Mouse (Mus musculus) intestine, embryonic 15.5 days (tissue): ENCODE results near the gene Gbx1. TPM values are rescaled to one million over a fixed set of nuclear protein-coding genes. Genes with fewer than 3 reads are reported as not detected.

Experiments
- ATAC-seq: fragments of 200-750 bp; cut with Nextera tagmentation; 2 replicates; pipeline ENCODE4 v1.8.0; 2017; ENCODE audit warnings: moderate TSS enrichment, moderate library complexity
- H3K27ac ChIP-seq: fragments of 300-500 bp; sonication (generic); 2 replicates; pipeline ENCODE4 v1.5.1; 2015; ENCODE audit warnings: mild to moderate bottlenecking, inconsistent platforms
- H3K27me3 ChIP-seq: fragments of 300-500 bp; sonication (generic); replicated peaks from 2 replicates; pipeline ENCODE4 v1.6.1; 2015; ENCODE audit warnings: inconsistent platforms
- H3K36me3 ChIP-seq: fragments of 300-500 bp; sonication (generic); 2 replicates; pipeline ENCODE4 v1.6.1; 2015; ENCODE audit warnings: inconsistent platforms
- H3K4me1 ChIP-seq: fragments of 300-500 bp; sonication (generic); replicated peaks from 2 replicates; pipeline ENCODE4 v1.6.1; 2015; ENCODE audit warnings: inconsistent platforms
- H3K4me2 ChIP-seq: fragments of 300-500 bp; sonication (generic); replicated peaks from 2 replicates; pipeline ENCODE4 v1.6.1; 2015; ENCODE audit warnings: mild to moderate bottlenecking, inconsistent platforms
- H3K4me3 ChIP-seq: fragments of 300-500 bp; sonication (generic); replicated peaks from 2 replicates; pipeline ENCODE4 v1.5.1; 2015; ENCODE audit warnings: inconsistent platforms
- H3K9ac ChIP-seq: fragments of 300-500 bp; sonication (generic); 2 replicates; pipeline ENCODE4 v1.6.1; 2015; ENCODE audit warnings: inconsistent platforms
- H3K9me3 ChIP-seq: fragments of 300-500 bp; sonication (generic); 2 replicates; pipeline ENCODE4 v1.6.1; 2016; ENCODE audit warnings: inconsistent platforms
- WGBS: fragments of 180-500 bp; shearing (Covaris S2); methylation state at CpG from one replicate; pipeline ENCODE4 v1.1.7; 2015; 5-methylcytosine and 5-hydroxymethylcytosine counted together
- polyA plus RNA-seq: library from polyadenylated mRNA; unstranded; fragments of >200 nt; fragmentation: Nextera tagmentation; extraction: Ambion mirVana; gene quantifications from 2 replicates; pipeline ENCODE4 v1.2.1, GENCODE M21; 2015

The Gbx1 gene
- polyA plus RNA-seq, 1 experiment from 2014 or later = 0.06 TPM

DNA sequence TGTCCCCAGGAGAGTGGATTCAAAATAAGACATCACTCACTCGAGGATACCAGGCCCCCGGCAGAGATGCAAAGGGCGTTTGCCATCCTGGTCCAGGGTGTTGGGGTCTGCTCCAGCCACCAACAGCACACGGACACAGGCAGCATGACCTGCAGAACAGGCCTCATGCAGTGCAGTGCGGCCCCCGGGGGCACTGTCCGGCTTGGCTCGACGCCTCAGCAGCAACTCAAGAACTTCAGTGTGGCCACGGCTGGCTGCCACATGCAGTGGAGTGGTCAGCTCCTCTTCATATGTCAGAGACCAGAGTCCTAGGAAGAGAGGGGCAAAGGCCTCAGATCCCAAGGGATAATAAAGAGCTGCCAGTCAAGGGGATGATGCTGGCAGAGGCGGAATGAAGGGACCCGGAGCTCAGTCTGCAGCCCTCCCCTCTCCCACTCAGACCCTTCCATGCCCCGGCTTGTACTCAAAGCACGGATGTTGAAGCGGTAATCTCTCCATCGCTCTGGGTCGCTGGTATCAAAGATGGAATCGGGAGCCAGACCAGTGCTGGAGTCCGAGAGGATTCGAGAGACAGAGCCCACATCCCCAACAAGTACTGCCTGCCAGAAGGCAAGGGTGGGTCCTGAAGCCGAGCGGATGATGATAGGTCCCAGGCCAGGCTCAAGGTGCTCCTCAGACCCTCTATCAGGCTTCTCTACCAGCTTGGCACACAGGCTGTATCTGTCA, 12.7 kb upstream of the Gbx1 start:
- H3K36me3 ChIP-seq = no peaks in the 10 kb centered on the region
- no peak for ATAC-seq
- H3K27ac ChIP-seq = no peak overlapping the region
- 85% methylated on average over 22 of the region's 22 CpGs for WGBS
- no peak overlapping the region for H3K4me3 ChIP-seq
- H3K9me3 ChIP-seq = no peaks in the 10 kb centered on the region
- peaks cover 2% of the 10 kb centered on the region for H3K27me3 ChIP-seq
- peaks cover 14% of the 10 kb centered on the region for H3K4me1 ChIP-seq
- H3K9ac ChIP-seq = no peak overlapping the region
- H3K4me2 ChIP-seq = no peak overlapping the region

DNA sequence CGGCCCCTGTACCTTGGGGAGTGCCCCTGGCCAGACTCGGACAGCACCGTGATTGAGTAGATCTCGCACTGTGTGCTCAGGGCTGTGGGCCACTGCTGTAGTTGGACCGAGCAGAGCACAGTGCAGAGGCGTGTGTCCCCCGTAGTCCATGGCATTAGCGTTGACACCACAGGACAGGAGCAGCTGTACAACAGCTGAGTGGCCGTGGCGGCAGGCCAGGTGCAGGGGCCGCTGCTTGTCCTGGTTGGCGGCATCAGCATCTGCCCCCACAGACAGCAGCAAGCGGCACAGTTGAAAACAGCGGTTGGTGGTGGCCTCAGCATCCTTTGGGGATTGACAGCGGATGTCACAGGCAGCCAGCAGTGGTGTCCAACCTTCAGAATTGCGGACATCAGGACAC, 10.6 kb upstream of the Gbx1 start:
- Histone ChIP-seq H3K4me1 (peaks cover 14% of the 10 kb centered on the region), H3K27ac (no peak overlapping the region), H3K36me3 (no peaks in the 10 kb centered on the region), H3K4me3 (no peak overlapping the region), H3K4me2 (no peak overlapping the region), H3K9ac (no peak overlapping the region), H3K27me3 (peaks cover 6% of the 10 kb centered on the region), H3K9me3 (no peaks in the 10 kb centered on the region)
- ATAC-seq = no peak
- 69% methylated on average over 16 of the region's 16 CpGs for WGBS

DNA sequence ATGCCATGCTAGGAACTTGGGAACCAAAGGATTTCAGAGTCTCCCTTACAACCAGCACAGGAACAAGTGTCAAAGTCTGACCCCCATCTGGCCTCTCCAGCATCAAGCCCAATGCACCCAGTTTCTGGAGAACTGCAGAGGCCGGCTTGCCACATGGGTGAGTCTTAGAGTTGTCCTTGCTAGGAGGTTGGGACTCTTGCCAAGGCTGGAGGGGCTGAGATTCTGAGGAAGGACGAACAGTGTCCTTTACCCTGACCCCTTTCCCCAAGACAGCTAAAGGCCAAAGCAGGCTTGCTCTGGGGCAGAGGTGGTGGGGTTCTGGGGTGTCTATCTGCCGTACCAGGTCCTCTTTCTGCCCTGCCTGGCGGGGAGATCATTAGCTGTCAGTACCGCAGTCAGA, 9.5 kb upstream of the Gbx1 start:
- Histone ChIP-seq H3K27me3 (peaks cover 8% of the 10 kb centered on the region), H3K4me3 (no peak overlapping the region), H3K4me1 (peaks cover 13% of the 10 kb centered on the region), H3K9ac (no peak overlapping the region), H3K27ac (no peak overlapping the region), H3K36me3 (no peaks in the 10 kb centered on the region), H3K4me2 (no peak overlapping the region), H3K9me3 (no peaks in the 10 kb centered on the region)
- ATAC-seq = no peak
- WGBS = 82% methylated on average over 5 of the region's 5 CpGs

DNA sequence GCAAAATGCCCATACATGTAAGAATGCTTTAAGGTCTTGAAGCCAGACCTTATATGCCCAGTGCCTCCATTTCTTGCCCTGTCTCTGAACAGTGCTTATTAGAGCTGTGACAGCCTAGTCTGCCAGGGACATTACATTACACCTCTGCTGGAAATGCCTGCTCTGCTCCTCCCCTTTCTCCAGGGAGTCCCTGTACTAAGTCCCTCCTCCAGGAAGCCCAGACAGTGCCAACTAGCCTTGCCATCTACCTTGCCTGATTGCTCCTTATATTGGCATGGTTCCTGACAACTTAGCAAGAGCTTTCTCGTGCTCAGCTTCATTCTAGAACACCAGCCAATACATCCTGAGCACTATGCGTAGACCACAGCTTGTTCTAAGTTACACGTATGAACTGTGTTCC, 8.7 kb upstream of the Gbx1 start:
- ATAC-seq = no peak
- H3K27me3 ChIP-seq = peaks cover 13% of the 10 kb centered on the region
- H3K4me3 ChIP-seq = no peak overlapping the region
- no peaks in the 10 kb centered on the region for H3K36me3 ChIP-seq
- H3K27ac ChIP-seq = no peak overlapping the region
- no peaks in the 10 kb centered on the region for H3K9me3 ChIP-seq
- H3K4me1 ChIP-seq = peaks cover 5% of the 10 kb centered on the region
- H3K4me2 ChIP-seq = no peak overlapping the region
- H3K9ac ChIP-seq = no peak overlapping the region
- WGBS = 83% methylated on average over 3 of the region's 3 CpGs

DNA sequence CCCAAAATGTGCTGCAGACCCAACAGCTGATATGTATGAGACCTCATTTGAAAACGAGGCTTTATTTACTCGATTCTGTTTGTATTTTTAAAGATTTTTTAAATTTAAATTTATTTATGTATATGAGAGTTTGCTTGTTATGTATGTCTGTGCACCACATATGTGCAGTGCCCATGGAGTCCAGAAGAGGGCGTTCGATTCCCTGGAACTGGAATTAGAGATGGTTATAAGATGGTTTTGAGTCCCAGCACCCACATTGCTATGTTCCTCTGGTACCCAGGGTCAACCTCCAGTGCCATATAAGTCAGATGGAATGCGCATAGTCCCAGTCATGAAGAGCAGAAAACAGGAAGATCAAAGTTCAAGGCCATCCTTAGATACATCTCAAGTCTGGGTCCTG, 7.3 kb upstream of the Gbx1 start:
- no peak overlapping the region for H3K4me3 ChIP-seq
- ATAC-seq = no peak
- no peaks in the 10 kb centered on the region for H3K9me3 ChIP-seq
- no peaks in the 10 kb centered on the region for H3K4me1 ChIP-seq
- H3K9ac ChIP-seq = no peak overlapping the region
- no peaks in the 10 kb centered on the region for H3K36me3 ChIP-seq
- peaks cover 25% of the 10 kb centered on the region for H3K27me3 ChIP-seq
- H3K27ac ChIP-seq = no peak overlapping the region
- no peak overlapping the region for H3K4me2 ChIP-seq
- WGBS = 51% methylated on average over 5 of the region's 5 CpGs

DNA sequence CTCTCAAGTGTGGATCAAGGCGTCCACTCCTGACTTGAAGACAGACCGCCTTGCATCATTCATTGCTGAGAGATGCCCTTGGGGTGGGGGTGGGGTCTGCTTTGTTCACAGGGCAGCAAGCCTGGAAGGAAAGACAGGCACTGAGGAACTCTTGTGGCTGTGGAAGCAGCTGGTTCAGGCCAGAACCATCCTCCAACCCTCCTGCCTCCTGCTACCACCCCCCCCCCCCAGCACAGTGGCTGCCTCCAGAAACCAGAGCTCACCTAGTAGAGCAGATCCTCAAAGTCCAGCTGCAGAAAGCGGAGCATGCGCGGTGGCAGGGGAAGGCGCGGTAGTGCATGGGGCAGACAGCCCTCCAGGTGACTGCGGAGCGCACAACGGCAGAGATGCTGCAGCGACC, 6.4 kb upstream of the Gbx1 start:
- H3K27me3 ChIP-seq = peaks cover 34% of the 10 kb centered on the region

DNA sequence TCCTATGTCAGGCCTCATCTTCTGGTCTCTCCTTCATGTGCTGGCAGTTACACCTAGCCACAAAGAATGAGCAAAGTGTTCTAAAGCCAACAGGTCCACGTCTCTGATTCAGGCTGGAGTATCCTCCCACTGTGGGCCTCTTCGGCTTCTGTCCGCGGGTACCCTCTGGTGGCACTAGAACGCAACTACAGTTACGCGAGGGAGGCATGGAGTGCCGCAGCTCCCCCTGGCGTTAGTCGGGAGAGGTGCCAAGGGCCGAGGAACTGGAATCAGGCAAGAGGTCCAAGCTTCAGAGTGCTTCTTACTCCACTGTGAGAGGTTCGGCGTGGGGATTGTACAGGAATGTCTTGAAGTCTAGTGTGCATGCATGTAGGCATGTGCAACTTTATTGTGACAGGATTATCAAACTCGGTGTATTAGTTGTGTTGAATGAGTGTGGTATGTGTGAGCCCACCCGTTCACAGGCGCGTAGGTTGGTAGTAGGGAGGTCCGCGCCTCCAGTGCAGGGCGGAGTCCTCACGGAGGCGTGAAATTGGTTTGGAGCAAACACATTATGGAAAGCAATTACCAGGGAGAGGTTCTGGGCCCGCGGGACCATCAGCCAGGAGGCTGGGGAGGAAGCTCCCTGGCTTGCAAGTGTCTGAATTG, 3.2 kb upstream of the Gbx1 start:
- Histone ChIP-seq H3K36me3 (no peaks in the 10 kb centered on the region), H3K4me2 (no peak overlapping the region), H3K9ac (no peak overlapping the region), H3K27ac (no peak overlapping the region), H3K27me3 (peaks cover 63% of the 10 kb centered on the region), H3K4me1 (peaks cover 14% of the 10 kb centered on the region), H3K4me3 (no peak overlapping the region), H3K9me3 (no peaks in the 10 kb centered on the region)
- 17% methylated on average over 24 of the region's 24 CpGs for WGBS
- peak; percentile 78 for ATAC-seq

More for the DNA sequence above, 6.4 kb upstream of the Gbx1 start:
- Histone ChIP-seq H3K4me1 (no peaks in the 10 kb centered on the region), H3K4me2 (no peak overlapping the region), H3K9ac (no peak overlapping the region), H3K4me3 (no peak overlapping the region), H3K27ac (no peak overlapping the region), H3K9me3 (no peaks in the 10 kb centered on the region), H3K36me3 (no peaks in the 10 kb centered on the region)
- 54% methylated on average over 11 of the region's 11 CpGs for WGBS
- ATAC-seq = no peak

DNA sequence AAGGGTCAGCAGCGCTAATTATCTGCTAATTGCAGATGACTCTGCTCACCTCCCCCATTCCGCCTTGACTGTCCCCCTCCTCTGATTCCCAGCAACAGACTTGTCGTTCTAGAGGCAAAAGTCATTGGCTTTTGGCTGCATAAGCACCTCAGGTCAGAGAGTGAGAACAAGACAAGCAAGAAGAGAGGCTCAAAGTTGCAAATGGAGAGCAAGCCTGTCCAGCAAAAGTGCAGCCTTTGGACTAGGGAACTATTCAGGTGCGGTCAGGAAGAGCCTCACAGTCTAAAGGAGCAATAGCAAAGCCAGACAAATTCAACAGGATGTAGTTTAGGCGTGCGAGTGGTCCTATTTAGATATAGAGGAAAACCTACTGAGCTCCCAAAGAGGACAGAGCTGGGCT, 778 bp upstream of the Gbx1 start:
- no peaks in the 10 kb centered on the region for H3K36me3 ChIP-seq
- H3K4me2 ChIP-seq = no peak overlapping the region
- no peak overlapping the region for H3K9ac ChIP-seq
- no peak for ATAC-seq
- no peaks in the 10 kb centered on the region for H3K9me3 ChIP-seq
- H3K27me3 ChIP-seq = peaks cover 82% of the 10 kb centered on the region
- 19% methylated on average over 6 of the region's 6 CpGs for WGBS
- H3K4me3 ChIP-seq = no peak overlapping the region
- H3K27ac ChIP-seq = no peak overlapping the region
- H3K4me1 ChIP-seq = peaks cover 14% of the 10 kb centered on the region

DNA sequence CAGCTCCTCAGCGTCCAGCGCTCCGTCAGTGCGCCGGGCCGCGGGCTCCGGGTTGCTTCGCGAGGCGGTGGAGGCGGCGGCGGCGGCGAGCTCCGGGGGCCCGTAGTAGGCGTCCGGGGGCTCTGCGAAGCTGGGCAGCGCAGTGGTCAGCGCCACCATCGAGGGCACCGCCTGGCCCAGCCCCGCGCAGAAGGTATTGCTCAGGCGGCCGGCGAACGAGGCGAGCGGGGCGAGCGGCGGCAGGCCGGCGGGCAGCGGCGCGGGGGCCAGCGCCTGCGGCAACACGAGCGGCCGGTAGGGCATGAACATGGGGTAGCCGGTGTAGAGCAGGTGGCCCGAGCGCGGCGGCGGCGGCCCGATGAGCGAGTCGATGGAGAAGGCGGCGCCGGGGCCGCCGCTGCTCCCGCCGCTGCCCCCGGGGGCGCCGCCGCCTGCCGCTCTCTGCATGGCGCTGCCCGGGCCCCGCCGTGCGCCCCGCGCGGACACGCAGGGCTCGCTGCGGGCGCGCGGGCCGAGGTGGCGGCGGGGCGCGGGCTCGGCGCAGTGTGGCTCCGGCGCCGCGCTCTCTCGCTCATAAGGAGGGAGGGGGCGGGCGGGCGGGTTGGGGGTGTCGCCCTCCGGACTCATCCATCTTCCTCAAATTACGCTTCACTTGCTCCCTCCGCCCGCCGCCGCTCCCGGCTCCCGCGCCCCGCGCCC, 663 bp downstream of the Gbx1 start:
- Histone ChIP-seq H3K27me3 (peaks cover 92% of the 10 kb centered on the region), H3K27ac (no peak overlapping the region), H3K36me3 (no peaks in the 10 kb centered on the region), H3K9ac (peak overlapping the region; percentile 5; the same call in 1 of the 2 replicates), H3K4me1 (peaks cover 14% of the 10 kb centered on the region), H3K4me3 (peak overlapping the region; percentile 38), H3K4me2 (peak overlapping the region; percentile 88), H3K9me3 (no peaks in the 10 kb centered on the region)
- ATAC-seq = 0 out of 2 replicates have a peak, but pooled peaks have one; percentile 37
- under 1% methylated on average over 64 of the region's 109 CpGs for WGBS

DNA sequence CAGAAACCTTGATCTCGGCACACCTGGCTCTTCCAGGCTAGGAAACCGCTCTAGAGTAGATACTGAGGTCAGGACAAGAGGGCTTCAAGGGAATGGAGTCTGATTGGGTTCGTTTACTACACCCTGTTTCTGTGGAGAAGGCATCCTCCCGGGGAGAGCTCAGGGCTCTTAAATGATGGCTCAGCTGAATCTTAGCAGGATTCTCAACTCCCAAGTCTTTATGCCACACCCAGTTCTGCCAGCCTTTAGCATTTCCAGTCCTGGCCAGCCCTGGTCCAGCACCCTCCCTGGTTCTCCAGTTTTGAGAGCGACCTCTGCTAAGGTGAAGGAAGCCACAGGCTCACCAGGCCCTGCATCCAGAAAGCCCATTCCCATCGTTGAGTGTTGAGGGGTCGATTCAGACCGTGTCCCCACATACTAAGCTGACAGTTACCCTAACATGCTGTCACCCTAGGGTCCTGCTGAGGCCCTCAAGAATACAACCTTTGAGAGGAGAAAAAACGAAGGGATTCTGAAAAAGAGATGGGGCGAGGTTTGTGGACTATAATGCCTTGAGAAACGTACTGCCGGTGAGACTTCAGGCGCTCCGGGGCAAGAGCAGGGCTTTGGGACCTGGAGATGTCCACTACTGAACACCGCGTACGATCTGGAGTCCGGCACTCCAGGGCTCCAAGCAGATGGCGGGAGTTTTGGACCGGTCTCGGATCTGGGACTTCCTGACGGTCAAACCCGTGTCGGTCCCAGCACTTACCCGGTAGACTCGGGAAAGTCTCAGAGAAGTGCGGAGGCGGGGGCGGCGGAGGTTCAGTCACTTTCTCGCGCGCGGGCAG, 1.4 kb downstream of the Gbx1 start:
- Histone ChIP-seq H3K4me2 (peak overlapping the region; percentile 88), H3K9me3 (no peaks in the 10 kb centered on the region), H3K4me1 (peaks cover 14% of the 10 kb centered on the region), H3K27me3 (peaks cover 88% of the 10 kb centered on the region), H3K9ac (no peak overlapping the region), H3K36me3 (no peaks in the 10 kb centered on the region), H3K27ac (no peak overlapping the region), H3K4me3 (peak overlapping the region; percentile 38)
- WGBS = 4% methylated on average over 34 of the region's 34 CpGs
- no peak for ATAC-seq

DNA sequence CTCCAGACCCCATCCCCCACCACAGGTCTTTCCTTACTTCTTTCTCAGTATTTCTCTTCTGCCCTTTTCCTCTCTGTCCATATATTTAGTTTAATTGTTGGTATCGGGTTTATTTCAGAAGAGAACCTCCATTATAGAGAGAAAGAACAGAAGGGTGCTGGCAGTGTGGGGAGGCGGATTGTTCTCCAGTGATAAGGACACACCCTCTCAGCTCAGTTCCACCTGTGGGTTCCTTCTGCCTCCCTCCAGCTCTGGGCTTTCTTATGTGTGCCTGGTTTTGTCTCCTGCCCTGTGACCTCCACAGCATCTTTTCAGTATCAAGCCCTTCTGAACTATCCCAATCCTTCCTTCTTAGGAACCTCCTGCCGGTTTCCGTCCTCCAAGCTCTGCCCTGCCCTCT, 2.5 kb downstream of the Gbx1 start:
- H3K4me2 ChIP-seq = no peak overlapping the region
- WGBS = 13% methylated on average over 4 of the region's 4 CpGs
- no peak for ATAC-seq

DNA sequence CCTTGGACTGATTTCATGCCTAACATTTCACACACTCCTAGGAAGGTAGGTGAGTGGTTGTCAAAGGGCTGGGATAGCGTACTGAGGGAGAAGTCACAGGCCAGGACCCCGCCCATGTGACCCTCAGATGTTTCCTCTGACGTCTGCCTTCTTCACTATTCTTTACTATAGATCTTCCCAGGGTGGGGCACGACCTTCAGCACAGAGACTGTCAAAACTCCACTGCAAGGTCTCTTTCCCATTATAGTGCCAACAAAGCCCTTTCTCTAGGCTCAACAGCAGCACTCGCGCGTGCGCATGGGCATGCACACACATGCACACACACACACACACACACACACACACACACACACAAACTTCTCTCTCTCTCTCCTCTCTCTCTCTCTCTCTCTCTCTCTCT, 3.2 kb downstream of the Gbx1 start:
- 42% methylated on average over 8 of the region's 8 CpGs for WGBS
- Histone ChIP-seq H3K27me3 (peaks cover 76% of the 10 kb centered on the region), H3K4me2 (no peak overlapping the region), H3K4me3 (no peak overlapping the region), H3K9ac (no peak overlapping the region), H3K4me1 (peaks cover 14% of the 10 kb centered on the region), H3K9me3 (no peaks in the 10 kb centered on the region), H3K27ac (no peak overlapping the region), H3K36me3 (no peaks in the 10 kb centered on the region)
- no peak for ATAC-seq

More for the DNA sequence above, 2.5 kb downstream of the Gbx1 start:
- no peaks in the 10 kb centered on the region for H3K36me3 ChIP-seq
- no peaks in the 10 kb centered on the region for H3K9me3 ChIP-seq
- H3K4me1 ChIP-seq = peaks cover 14% of the 10 kb centered on the region
- no peak overlapping the region for H3K9ac ChIP-seq
- H3K27me3 ChIP-seq = peaks cover 80% of the 10 kb centered on the region
- no peak overlapping the region for H3K27ac ChIP-seq
- no peak overlapping the region for H3K4me3 ChIP-seq
